Mouse (Mus musculus): ENCODE data around the gene Wdr70.

The Wdr70 gene

GRCm38 (mm10) chr15:7935571-7936165 is 163.3 kb downstream of the Wdr70 start:
- in situ Hi-C loops (cut with MboI; ENCODE audit: low sequenced_read_pairs) = no loop called here

- in situ Hi-C loops (cut with MboI; ENCODE audit: low sequenced_read_pairs) = no loop called here
Measured at GRCm38 (mm10) chr15:7934580-7934979, 164.4 kb downstream of the Wdr70 start.

- in situ Hi-C loops (cut with MboI; ENCODE audit: low sequenced_read_pairs) = no loop called here
Measured at GRCm38 (mm10) chr15:7934105-7934504, 164.9 kb downstream of the Wdr70 start.

DNA sequence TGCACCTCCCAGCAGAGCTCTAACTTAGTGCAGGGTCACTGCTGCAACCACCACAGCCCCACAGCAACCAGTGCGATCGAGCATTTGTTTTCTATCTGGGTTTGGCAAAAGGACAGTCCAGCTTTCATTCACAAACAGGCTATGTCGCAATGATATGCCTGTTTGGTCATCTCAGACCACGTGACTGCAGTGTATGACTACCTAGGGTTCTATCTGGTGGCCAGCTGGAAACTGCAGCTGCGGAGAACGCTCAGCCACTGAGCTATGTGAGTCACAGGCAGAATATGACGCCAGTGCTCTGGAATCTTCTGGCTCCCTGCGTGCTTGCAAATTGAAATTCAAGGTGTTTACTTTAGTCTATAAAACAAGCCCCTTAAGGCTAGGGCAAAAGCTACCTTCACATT is 167.4 kb downstream of the Wdr70 start:
- in situ Hi-C loops (cut with MboI; ENCODE audit: low sequenced_read_pairs) = no loop called here

DNA sequence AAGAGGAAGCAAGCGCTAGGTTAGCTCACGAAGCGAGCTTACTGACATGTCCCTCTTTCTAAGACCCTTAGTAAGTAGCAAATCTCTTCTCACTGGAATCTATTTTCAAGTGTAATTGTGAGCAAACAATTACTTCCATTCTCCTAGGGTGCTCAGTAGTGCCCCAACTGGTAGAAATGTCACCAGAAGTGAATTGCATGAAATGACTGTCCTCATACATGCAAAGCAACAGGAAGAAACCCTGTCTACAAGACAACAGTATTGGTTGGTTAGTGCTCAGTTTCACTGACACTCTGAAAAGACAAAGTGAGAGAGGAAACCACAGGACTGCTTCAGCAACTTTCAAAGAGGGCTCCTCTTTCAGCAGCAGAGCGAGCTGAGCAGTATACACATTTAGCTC is 173.6 kb downstream of the Wdr70 start:
- in situ Hi-C loops (cut with MboI; ENCODE audit: low sequenced_read_pairs) = no loop called here

DNA sequence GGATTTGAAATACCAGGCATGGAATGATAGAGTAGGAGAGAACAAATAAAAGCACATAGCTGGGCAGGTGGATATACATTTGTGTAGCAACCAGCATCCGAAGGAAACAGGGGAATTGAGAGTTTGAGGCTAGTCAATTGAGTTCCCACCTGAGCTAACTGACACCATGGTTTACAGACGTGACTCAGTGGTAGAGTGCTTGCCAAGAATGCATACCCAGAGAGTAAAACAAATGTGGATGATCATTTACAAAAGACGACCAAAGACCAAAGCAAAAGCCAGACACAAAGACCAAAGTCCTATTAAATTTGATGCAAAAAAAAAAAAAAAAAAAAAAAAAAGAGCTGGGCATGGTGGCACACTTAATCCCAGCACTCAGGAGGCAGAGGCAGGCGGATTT is 175.7 kb downstream of the Wdr70 start:
- in situ Hi-C loops (cut with MboI; ENCODE audit: low sequenced_read_pairs) = no loop called here

- in situ Hi-C loops (cut with MboI; ENCODE audit: low sequenced_read_pairs) = no loop called here
Measured at GRCm38 (mm10) chr15:7922291-7923037, 176.5 kb downstream of the Wdr70 start.

DNA sequence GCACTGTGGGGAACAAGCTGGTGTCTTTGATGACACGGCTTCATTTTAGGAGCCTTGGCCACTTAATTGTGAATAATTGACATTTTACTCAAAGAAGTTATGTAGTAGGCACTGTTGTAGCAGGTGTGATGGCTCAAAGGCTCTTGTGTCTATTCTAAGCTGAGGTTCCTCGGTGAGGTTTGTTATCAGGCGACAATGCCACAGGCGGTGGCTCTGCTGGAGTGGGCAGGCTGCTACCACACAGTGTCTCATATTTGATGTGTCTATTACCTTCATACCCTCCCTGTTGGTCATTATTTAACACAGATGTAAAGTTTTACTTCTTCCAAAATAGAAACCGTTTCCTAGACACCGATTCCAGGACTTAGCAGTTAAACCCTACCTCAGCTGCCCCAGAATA is 177.9 kb downstream of the Wdr70 start:
- in situ Hi-C loops (cut with MboI; ENCODE audit: low sequenced_read_pairs) = no loop called here

DNA sequence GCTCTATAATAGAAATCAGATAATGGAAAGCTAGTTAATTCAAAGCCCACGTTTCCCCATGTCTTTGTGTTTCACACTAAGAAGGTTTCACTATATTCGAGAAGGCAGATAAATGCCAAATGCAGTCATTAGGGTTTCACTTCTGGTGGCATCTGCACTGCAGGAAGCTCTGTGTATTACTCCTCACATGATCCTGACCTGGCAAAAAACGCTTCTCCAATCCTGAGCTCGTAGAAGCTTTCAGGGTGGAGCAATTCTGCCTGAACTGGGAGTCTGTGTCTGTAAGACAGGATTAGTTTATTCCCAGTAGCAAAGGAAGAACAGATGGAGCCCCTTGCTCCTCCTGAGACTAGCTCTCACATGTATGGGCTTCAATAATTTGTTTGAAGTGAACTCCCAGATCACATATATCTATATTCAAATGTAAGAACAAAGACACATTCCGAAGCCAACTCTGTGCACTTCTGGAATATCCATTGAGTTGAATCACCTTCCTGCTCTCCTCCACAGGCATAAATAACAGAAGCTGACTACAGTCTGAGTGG is 192.4 kb downstream of the Wdr70 start:
- in situ Hi-C loops (cut with MboI; ENCODE audit: low sequenced_read_pairs) = no loop called here

- in situ Hi-C loops (cut with MboI; ENCODE audit: low sequenced_read_pairs) = no loop called here
Measured at GRCm38 (mm10) chr15:7899286-7899685, 199.7 kb downstream of the Wdr70 start.

GRCm38 (mm10) chr15:7891547-7892282 is 207.3 kb downstream of the Wdr70 start:
- in situ Hi-C loops (cut with MboI; ENCODE audit: low sequenced_read_pairs) = no loop called here

GRCm38 (mm10) chr15:7890286-7890685 is 208.7 kb downstream of the Wdr70 start:
- in situ Hi-C loops (cut with MboI; ENCODE audit: low sequenced_read_pairs) = no loop called here

DNA sequence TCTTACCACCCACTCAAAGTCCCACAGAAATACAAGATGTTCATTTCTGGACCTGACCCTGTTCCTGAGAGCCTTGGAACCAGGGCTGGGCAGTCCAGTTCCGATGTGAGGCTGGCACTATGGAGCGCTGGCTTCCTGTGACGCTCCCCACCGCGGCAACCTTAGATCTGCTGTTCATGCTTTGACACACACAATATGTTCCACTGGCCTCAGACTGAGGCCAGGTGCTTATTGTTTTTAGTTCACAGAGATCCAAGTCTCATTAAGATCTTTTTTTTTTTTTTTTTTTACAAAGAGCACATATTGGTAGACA is 209.7 kb downstream of the Wdr70 start:
- in situ Hi-C loops (cut with MboI; ENCODE audit: low sequenced_read_pairs) = no loop called here

DNA sequence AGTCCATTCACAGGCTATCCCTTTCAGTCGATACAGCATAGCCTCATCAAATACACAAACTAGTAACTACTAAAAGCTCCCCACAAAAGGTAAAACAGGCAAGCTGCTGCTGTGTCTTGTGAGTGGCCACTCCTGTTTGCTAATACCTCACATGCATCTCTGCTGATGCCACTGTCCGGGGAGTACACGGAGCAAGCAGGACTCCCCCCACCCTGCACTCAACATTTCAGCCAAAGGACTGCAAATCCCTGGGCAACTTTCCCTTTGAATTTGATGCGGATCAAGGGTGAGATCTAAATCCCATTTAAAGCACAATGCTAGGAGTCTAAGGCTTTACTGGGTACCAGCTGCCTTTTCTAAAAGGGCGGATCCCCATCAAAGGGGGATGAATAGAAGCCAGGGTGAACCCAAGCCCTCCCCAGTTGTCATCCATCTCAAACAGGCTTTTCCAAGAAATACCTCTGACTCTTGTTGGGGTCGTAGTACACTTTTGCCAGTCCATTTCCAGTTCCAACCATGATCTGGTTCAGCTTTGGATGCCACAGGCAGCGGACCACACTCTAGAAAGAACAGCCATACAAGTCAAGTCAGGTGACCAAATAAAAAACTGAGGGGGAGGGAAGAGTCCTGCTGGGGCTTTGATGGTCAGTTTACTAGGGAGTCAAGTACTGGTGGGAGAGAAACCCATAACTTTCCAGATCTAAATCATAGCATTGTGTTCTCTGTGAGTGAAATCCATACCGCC is 210.2 kb downstream of the Wdr70 start:
- in situ Hi-C loops (cut with MboI; ENCODE audit: low sequenced_read_pairs) = no loop called here

DNA sequence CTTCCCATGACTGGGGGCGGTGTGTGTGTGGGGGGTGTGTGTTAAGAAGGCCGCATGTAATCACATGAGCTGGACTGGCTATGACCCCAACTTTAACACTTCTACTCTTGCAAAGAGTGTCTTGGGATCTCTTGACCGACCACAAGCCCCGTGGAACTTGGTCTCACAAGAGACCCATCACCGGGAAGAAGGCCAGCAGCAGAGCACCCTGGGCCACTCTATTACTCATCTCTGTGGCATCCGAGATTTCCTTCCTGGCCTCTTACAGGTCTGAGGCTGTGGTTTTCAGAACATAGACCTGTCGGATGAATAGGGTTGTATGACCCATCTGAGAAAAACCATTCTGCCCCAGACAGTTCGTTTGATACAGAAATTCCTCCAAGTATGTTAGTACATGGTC is 212.4 kb downstream of the Wdr70 start:
- in situ Hi-C loops (cut with MboI; ENCODE audit: low sequenced_read_pairs) = no loop called here

DNA sequence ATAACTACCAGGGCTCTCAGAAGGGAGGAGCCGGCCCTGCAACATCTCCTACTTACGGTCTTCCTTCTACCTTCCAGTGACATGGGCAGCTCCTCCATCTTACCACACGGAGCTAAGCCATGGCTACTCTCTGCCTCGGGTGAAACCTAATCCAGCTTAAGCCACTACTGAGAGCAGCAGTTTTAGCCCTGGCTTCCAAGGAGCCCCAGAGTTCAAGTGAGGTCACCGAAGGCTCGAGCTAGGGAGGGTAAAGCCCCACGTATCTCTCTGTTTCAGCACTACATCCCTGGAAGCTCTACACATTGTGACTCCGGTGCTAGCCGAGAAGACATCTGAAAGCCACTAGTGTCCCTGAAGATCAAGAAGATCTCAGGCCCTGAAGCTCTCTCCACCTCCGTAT is 213.9 kb downstream of the Wdr70 start:
- in situ Hi-C loops (cut with MboI; ENCODE audit: low sequenced_read_pairs) = no loop called here

DNA sequence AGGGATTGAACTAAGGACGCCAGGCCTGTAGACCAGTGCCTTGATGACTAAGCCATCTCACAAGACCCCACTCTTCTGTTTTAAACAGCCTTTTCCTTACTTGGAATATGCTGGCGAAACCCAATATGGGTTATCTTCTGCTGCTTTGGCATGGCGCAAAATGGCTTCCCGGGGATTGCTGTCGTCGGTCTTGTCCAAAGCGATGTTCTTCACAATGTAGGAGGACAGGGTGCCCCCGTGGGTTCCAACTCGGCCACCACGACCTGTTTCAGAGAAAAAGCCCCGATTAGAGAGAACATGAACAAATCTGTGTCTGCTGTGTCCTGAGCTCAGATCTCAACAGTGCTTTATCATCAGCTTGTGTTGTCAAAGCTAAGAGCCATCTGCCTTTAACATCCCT is 214.8 kb downstream of the Wdr70 start:
- in situ Hi-C loops (cut with MboI; ENCODE audit: low sequenced_read_pairs) = no loop called here

- in situ Hi-C loops (cut with MboI; ENCODE audit: low sequenced_read_pairs) = no loop called here
Measured at GRCm38 (mm10) chr15:7879956-7880355, 219.1 kb downstream of the Wdr70 start.

DNA sequence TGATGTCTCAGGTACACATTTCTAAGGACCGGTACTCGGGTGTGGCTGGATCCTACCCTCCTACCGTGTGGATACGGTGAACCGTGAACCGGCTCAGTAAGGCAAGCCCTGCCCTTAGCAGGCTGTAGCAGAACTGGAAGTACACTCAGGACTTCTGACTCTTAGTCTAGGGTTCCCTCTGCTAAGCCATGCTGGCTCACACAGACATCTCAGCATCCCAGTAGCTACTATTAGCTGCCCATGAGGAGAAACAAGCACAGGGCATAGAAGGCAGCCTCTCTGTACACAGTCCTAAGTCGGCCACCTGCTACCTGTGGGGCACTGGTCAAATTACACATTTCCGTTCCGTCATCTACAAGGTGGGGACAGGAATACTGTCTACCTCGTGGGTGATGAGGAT is 220.1 kb downstream of the Wdr70 start:
- in situ Hi-C loops (cut with MboI; ENCODE audit: low sequenced_read_pairs) = no loop called here

- in situ Hi-C loops (cut with MboI; ENCODE audit: low sequenced_read_pairs) = no loop called here
Measured at GRCm38 (mm10) chr15:7877560-7878467, 221.2 kb downstream of the Wdr70 start.
